Mouse (Mus musculus): ENCODE data around the gene Jhy. TPM values are rescaled to one million over a fixed set of nuclear protein-coding genes. Genes with fewer than 3 reads are reported as not detected.

The Jhy gene
- not detected for polyA plus RNA-seq (2015; fragmentation: Illumina TruSeq; extraction: RNeasy Lipid Tissue Mini Kit (QIAGEN cat#74804); ENCODE audit: insufficient read depth, low read depth, low replicate concordance)

GRCm38 (mm10) chr9:40963586-40964417, at the start of gene Jhy:
Jhy (minus strand) TSS chr9:40964118.

GRCm38 (mm10) chr9:41004415-41004814, 40.5 kb upstream of the Jhy start, which contains the start of gene Crtam:
Crtam (minus strand) TSS chr9:41004628.

GRCm38 (mm10) chr9:40873556-40874470, 90.1 kb downstream of the Jhy start, which contains the start of gene Bsx:
Bsx (plus strand) TSS chr9:40874127.

Other genes starting within 250 kb of the Jhy start
- 283 TPM for gene Hspa8, start 163.1 kb downstream of the Jhy start, polyA plus RNA-seq (2015; fragmentation: Illumina TruSeq; extraction: RNeasy Lipid Tissue Mini Kit (QIAGEN cat#74804); ENCODE audit: insufficient read depth, low read depth, low replicate concordance)
- gene Bsx, start 90.0 kb downstream of the Jhy start, polyA plus RNA-seq (2015; fragmentation: Illumina TruSeq; extraction: RNeasy Lipid Tissue Mini Kit (QIAGEN cat#74804); ENCODE audit: insufficient read depth, low read depth, low replicate concordance), result not detected
- gene Crtam, start 40.5 kb upstream of the Jhy start, polyA plus RNA-seq (2015; fragmentation: Illumina TruSeq; extraction: RNeasy Lipid Tissue Mini Kit (QIAGEN cat#74804); ENCODE audit: insufficient read depth, low read depth, low replicate concordance), result not detected
- gene Ubash3b, start 197.6 kb upstream of the Jhy start, polyA plus RNA-seq (2015; fragmentation: Illumina TruSeq; extraction: RNeasy Lipid Tissue Mini Kit (QIAGEN cat#74804); ENCODE audit: insufficient read depth, low read depth, low replicate concordance), result 0.54 TPM